Mouse (Mus musculus) erythroblast, embryonic 14.5 days (primary cell): Measurements from ENCODE around the gene Pum1.

ENCODE experiments used
- GATA1 ChIP-seq: IDR thresholded peaks from 2 replicates; pipeline ENCODE4 v1.6.1; 2012; ENCODE audit warnings: low read length, inconsistent platforms, mixed read lengths
- TAL1 ChIP-seq: IDR thresholded peaks from 3 replicates; pipeline ENCODE4 v1.6.1; 2012; ENCODE audit warnings: low read length, inconsistent platforms, mixed read lengths

DNA sequence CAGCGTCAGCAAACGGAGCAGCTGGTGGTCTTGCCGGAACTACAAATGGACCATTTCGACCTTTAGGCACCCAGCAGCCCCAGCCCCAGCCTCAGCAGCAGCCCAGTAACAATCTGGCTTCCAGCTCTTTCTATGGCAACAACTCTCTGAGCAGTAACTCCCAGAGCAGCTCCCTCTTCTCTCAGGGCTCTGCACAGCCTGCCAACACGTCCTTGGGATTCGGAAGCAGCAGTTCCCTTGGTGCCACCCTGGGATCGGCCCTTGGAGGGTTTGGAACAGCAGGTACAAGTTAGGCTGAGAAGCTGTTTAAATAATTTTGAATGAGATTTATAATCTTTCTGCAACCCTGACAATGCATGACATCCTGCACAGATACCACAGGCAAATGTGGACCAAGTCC is 89.5 kb downstream of the Pum1 start:
- no peak for TF ChIP-seq GATA1
- TF ChIP-seq TAL1 = no peak
